Mouse (Mus musculus) layer of hippocampus, adult 2 months (tissue): ENCODE measurements around the gene Gabra5. TPM values are rescaled to one million over a fixed set of nuclear protein-coding genes. Genes with fewer than 3 reads are reported as not detected.
A peak's percentile ranks its signal among the peaks of the same experiment; 100 is the strongest.

ENCODE experiments used
- DNase-seq, 2 experiments: peaks; one replicate each; pipeline ENCODE4 v3.0.0; 2022; ENCODE audit warnings: low spot score in 2 of 2
- H3K27ac ChIP-seq: fragments of 200-600 bp; 2 replicates; pipeline ENCODE4 v1.8.1; 2022
- H3K4me3 ChIP-seq: fragments of 200-600 bp; 2 replicates; pipeline ENCODE4 v1.8.1; 2022; ENCODE audit warnings: mild to moderate bottlenecking
- CTCF ChIP-seq: fragments of 200-600 bp; conservative IDR thresholded peaks from 2 replicates; pipeline ENCODE4 v1.8.1; 2022; ENCODE audit warnings: antibody characterized with exemption, mild to moderate bottlenecking, moderate library complexity
- total RNA-seq, 2 experiments: library from RNA; stranded (reverse); gene quantifications; 2 replicates each; pipeline ENCODE4 v1.2.3; 2021

Gene Gabra5
- total RNA-seq, 2 experiments from 2014 or later, result 172 to 194 TPM

DNA sequence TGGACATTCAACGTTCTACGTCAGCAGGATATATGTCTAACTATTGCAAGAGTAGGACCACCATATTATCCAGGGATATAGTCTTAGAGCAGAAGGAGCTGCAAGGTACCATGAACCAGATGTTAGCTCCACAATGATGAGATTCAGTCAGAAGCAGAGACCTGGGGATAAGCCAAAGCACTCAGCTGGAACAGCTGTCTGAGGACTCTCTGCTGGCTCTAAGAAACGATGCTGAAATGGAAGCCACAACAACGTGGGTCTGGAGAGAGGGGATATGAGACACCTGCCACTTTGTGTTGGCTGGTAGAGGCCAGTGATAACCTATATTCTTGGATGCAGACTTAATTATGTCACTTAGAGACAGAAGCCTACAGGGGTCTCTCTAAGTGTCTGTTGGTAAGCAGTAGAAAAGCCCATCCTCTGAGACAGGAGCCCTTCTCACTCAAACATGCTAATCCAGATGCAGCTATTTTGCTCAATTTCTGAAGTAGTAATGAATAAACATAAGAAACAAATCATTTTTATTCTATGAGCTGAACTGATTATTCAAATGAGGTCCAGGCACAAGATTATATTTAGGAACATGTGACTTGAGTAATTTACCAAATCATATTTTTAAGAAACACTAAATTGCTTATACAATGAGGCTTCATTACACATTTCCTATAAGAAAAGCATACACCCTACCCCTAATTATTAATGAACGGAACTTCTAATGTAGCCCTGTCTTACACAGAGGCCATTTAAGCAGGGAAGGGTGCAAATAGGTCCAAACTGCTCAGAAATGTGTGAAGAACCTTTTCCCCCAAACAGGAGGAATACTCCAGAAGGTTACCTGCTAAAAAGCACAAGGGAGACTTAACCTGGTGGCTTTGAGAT is 144.5 kb downstream of the Gabra5 start:
- no peak overlapping the region for H3K4me3 ChIP-seq
- no peak for DNase-seq
- H3K27ac ChIP-seq, result 0 out of 2 replicates have a peak overlapping the region, but pooled peaks have one; percentile 20
- TF ChIP-seq CTCF, result no peak

DNA sequence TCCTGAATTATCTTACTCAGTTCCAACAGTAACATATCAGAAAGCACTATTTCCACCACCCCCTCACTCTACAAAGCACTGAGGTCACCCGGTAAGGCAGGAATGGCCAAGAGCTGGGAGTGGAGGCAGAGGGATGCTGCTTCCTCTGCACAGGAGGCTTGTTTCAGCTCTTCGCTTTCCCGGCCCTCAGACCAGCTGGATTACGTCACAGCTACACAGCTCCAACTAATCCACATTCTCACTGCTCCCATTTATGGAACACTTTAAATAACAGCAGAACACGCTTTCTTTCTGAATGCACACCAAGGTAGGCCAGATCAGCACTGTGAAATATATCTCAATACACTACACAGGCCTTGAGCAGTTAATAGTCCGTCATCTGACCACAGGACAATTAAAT is 146.0 kb downstream of the Gabra5 start:
- H3K27ac ChIP-seq, result no peak overlapping the region
- no peak for TF ChIP-seq CTCF
- no peak overlapping the region for H3K4me3 ChIP-seq
- DNase-seq, result no peak

DNA sequence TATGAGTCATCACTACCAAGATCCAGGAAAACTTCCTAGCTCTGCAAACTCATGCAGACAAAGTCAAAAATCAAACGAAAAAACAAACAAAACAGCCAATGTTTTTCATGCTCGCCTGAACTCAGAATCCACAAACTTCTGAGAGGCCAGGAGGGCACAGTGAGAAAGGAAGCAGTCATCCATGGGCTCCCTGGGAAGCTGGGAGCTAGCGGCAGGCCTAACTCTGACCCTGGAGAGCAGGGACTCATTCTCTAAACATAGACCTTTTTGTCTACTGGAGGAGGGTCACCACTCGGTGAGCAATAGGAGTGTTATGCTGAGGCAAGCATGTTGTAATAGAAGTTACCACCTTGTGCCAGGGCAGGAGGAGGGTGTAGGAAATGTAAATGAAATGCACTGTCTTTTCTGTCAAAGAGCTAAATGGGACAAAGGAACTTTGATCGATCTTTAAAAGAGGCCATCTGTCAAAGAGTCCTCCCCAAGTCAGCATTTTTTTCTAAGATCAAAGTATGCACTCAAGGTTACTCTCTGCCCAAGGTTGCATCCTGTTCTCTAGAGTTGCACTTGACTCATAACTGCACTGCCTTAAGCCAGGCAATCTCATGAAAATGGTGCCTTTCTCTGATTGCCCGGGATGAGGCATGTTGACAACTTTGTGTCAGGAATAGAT is 151.9 kb downstream of the Gabra5 start:
- no peak for TF ChIP-seq CTCF
- 0 out of 2 replicates have a peak overlapping the region, but pooled peaks have one; percentile 7 for H3K27ac ChIP-seq
- no peak for DNase-seq
- no peak overlapping the region for H3K4me3 ChIP-seq

Other genes starting within 250 kb of the Gabra5 start
- gene Gabrg3, start 122.9 kb downstream of the Gabra5 start, total RNA-seq, result 10 to 100 TPM; 15.5 to 15.8 TPM
- 100 to 1,000 TPM; 276 to 305 TPM for gene Gabrb3, start 90.4 kb downstream of the Gabra5 start, total RNA-seq